Mouse (Mus musculus) CD4-positive, CD25-positive, alpha-beta regulatory T cell, adult 2 months (primary cell): ENCODE results near the gene Ptpn3.

Source experiments
- DNase-seq: peaks from one replicate; pipeline ENCODE4 v3.0.0-alpha.2; 2012; ENCODE audit warnings: low read depth, low spot score

Ptpn3 gene

DNA sequence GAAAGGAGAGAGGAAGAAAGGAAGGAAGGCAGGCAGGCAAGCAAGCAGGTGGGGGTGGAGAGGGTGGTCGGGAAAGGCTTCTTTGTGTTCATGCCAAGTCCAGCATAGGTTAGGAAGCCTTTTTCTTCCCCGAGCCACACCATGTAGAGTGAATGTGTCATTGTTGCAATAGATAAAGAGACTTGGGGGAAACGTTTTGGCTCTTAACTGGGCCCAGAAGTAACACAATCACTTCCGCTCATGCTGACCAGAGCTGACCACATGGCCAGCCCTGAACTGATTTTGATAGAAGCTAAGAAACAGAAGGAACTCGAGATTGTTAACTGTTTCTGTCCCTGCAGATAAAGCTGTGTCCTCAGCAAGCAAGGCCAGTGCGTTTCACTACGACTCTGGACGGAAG lies 128.8 kb downstream of the Ptpn3 start:
- DNase-seq: no peak

DNA sequence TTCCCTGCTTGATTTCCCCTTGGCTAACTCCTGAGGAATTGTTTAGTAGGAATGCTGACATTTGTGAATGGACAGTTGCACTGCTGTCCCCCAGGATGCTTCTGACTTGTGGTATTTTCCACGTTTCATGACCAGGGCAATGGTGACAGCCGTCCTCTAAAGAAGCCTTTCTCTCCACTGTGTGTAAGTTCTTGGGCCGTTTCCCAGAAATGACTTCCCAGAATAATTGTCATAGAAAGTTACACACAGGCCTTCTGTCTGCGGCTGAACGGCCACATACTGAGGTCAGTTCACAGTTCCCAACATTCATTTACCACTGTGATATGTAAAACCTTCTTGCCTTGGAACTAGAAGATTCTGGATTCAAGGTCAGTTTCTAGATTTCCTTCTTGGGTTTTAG lies 129.8 kb downstream of the Ptpn3 start:
- DNase-seq: no peak

- no peak for DNase-seq
These were observed 133.0 kb downstream of the Ptpn3 start for GRCm38 (mm10) chr4:57168680-57169079.

- DNase-seq: no peak
These were observed 133.4 kb downstream of the Ptpn3 start for GRCm38 (mm10) chr4:57168277-57168676.

DNA sequence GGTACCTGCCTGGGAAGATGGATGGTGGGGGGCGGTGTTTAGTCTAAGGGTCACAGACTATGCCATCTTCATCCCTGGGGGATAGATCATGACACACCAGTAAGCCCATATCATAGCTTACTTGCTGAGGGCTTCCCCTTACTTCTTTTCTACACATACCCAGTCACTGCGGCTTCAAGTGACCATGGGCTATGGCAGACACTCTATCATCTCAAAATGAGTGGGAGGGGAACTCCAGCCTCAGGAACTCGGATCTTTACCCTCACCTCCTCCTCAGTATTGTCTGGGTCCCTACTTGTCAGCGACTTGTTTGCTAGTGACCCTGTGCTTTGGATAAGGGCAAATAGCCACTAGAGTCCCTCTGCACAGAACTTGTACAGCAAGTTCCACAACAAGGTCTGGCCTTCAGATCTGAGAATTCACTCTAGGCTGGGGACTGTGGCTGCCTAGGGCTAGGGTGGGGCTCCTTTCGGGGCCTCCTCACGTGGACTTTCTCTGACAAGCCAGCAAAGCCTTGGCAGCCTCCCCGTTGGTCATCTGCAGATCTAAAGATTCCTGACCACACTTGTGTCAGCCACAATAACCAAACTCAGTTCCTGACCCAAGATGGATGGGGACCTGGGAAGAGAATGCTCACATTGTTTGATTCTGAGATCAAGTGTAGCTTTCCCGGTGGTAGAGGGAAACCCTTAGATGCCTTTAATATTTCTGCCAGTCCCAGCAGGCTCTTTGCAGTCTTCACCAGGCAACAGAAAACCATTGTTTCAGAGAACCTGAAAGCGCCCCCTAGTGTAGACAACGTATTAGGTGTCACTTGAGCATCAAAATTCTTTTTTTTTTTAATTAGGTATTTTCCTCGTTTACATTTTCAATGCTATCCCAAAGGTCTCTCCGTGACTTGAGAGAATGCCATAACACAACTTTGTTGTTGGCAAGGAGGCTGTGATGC lies 134.4 kb downstream of the Ptpn3 start:
- peak; percentile 24 for DNase-seq

DNA sequence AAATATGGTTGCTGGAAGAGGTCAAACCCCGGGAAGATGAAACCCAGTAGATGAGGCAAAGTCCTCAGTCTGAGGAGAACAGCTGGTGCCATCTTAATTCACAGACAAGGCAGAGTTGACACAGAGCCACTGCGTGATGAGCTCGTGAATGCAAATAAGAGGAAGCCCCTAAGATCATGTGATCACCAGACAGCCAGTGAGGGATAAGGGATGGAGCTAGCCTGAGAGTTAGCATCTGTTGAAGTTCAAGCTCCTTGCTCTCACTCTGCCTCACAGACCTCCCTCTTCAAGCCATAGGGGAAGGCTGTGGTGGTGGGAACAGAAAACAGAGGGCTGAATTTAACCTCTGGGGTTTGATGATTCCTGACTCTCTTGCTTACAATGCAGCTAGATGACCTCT lies 136.0 kb downstream of the Ptpn3 start:
- DNase-seq: no peak

DNA sequence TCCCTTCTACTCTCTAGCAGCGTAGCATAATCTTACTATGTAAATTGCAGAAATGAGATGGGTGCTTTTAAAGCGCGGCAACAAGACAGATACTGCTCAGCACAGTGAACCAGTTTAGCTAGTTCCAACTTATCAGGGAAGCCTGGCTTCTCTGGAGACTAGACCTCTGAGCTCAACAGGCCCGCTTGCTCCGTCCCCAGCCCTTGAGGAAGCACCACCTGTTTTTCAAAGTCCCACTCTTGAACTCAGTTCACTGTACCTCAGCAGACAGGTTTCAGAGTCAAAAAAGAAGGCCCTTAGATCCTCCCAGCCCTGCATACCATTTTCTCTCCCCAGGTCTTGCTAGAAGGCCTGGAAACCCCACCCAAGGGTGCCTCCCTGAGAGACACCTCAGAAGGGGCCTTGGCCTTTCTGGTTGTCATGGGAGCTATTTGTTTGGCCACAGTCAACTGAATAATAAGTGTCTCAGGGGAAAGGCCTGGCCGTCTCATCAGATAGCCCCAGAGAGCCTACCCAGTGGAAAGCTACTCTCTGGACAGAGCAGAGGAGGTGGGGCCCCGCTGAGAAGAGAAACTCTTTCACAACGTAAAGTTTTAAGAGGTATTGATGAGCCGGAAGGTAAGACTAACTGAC lies 136.9 kb downstream of the Ptpn3 start:
- no peak for DNase-seq

GRCm38 (mm10) chr4:57162789-57163722 lies 138.6 kb downstream of the Ptpn3 start:
- DNase-seq: no peak

DNA sequence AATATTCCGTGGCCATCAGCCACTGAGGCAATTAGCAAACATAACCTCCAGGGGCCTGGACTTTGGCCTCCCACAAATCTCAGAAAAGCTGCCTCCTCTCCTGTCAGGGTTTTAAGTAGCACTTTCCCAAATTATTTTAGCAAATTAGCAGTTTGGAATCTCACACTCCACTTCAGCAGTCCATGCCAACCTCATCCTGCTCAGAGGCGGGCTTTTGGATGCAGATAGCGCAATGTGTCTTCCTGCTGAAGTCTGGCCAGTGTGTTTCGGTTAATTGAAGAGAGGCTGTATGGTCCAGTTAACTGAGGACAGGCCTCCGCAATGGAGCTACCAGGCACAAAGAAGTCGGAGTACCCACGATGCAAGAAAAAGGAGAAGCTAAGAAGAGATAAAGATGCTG lies 141.1 kb downstream of the Ptpn3 start:
- DNase-seq: no peak

DNA sequence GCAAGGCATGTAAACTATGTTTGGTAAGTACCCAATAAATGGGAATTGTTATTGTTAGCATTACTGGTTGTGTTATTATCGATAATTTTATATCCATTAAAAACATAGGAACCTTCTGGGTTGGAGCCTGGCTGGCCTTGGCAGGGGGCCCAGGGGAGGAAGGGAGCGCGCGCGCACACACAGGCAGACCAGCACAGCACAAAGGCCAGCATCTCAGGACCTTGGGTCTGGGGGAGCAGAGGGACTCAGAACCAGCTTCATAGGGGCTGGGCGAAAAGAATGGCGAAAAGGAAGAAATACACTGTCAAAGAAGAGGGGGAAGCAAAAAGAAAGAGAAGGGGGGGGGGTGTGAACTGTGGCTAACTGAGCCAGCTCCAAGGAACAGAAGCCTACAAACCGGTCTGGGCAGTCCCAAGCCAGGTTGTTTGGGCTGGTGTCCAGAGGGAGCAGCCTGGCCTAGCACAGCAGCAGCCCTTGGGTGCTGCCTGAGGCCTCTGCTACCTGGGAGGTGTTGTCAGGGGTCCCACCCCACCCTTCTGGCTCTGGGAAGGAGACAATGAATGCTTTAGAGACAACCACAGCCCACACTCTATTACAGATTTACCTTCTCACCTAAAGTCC lies 145.0 kb downstream of the Ptpn3 start:
- DNase-seq: no peak

DNA sequence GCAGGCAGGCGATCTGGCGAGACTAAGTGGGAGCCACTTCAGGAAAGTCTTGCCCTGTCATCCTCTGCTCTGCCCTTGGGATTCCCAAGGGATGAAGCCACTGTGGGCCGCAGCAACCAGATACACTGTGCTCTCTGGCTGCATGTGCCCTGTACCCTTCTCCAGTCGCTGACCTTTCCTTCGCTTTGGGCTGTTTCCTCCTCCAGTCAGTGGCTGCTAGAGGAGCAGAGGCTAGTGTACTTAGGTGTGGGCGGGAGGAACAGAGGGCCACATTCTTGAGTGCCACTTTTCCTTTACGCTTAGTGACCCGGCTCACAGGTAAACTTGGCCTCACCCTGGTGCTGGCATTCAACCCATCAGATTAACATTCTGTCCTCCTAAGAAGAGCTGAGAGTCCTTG lies 147.8 kb downstream of the Ptpn3 start:
- DNase-seq: no peak

DNA sequence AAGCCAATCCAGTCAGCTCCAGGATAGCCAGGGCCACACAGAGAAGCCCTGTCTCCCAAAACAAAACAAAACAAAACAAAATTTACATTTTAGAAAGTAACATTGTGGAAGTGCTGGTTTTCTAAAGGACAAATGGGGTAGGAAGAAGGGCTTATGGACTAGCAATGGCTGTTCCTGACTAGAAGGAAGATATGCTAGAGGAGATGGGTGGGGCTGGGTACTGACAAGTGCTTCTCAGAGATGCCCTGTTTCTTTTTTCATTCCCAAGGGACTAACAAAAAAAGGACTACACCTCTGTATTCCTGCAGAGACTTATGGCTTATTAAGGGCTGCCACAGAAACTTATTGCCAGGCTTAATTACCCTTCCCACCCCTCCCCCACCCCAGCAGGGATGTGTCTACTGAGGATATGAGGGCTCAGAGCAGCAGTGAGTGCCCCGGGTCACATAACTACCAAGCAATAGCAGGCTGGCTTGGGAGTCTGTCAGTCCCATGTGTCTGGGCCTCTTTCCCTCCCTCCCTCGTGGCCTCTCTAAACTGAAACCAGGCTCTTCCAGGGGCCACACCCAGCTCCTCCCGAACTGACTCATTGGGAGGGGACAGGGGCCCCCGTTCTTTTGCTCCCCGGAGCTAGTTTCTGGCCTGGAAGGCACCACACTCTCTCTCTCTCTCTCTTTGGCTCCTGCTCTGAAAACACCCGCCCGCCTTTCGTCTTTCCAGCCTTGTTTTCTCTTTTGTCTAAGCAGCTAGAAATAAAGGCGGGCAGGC lies 148.4 kb downstream of the Ptpn3 start:
- no peak for DNase-seq

DNA sequence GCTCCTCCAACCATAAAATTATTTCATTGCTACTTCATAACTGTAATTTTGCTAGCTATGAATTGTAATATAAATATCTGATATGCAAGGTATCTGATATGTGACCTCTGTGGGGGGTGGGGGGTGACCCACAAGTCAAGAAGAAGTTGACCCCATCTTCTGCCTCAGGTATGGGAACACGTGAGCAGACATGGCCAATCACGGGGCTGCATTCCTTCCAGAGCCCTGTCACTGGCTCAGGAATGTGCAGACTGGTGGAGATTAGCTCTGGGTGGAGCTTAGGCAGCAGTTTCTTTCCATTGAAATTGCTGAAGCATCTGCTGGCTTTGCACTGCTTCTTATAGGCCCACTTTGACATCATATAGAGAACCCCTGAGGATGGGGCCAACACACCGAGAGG lies 153.5 kb downstream of the Ptpn3 start:
- no peak for DNase-seq

DNA sequence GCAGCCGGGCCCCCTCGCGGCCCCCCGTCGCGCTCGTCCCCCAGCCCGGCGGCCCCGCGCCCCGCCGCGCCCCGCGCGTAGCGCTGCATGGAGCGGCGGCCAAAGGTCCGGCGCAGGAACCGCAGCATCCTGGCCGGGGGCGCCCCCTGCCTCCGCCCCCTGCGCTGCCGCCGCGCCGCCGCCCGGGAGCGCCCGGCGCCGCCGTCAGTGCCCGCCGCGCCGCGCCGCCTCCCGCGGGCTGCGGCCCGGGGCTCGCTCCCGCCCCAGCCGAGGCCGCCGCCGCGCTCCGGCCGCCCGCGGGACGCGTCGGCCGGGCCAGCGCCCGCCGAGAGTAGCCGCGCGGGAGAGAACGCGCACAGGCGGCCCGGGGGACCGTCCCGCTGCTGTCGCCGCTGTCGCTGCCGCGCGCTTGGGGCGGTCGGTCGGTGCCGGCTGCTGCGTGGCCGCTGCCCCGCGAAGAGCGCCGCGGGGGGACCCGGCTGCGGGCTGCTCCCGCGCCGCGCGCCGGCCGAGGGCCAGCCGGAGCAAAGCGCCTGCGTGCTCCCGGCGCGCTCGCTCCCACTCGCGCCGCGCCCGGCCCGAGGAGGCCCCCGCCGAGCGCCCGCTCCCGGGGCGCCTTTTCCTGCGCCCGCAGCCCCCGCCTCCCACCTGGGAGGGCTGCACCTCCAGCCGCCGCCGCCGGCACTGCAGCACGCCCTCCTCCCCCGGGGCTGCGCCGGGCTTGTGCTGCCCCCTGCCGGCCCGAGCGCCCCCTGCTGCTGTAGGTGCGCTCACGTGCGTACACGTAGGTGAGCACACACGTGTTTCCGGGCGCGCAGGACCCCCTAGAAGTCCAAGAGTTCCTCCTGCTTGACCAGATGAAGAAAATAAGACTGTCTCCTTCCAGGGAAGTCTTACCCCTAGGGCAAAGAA lies 158.4 kb downstream of the Ptpn3 start, which contains the start of gene Epb41l4b:
TSS of gene Epb41l4b (minus strand) at position 412 of the 912 bp plus-strand sequence.
- peak; percentile 86 for DNase-seq

- peak; percentile 32 for DNase-seq
These were observed 159.1 kb downstream of the Ptpn3 start for GRCm38 (mm10) chr4:57142374-57143025.

DNA sequence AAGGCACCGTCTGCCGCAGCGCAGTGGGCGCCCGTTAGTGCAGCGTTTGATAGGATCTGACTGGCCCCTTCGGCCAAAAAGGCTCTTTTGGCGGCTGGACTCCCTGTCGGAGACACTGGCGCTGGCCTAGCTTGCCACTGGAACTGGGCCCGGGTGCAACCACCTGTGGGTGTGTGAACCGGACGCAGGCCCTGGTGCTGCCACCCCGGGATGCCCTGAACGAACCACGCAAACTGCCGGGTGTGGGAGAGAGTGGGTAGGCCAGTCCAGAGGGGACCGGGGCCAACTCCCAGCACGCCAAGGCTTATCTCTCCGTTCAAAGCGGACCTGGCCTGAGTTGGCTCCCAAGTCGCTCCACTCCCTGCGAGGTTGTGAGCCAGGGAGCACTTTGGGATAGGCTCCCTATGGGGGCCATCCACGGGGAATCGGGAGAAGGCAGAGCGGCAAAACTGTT lies 159.7 kb downstream of the Ptpn3 start:
- DNase-seq: peak; percentile 13

- DNase-seq: peak; percentile 5
These were observed 160.5 kb downstream of the Ptpn3 start for GRCm38 (mm10) chr4:57140992-57141717.
